Mouse (Mus musculus) forebrain, embryonic 15.5 days (tissue): ENCODE measurements at regions not wholly inside any gene's neighbourhood (a gene's known extent, or its start where the extent isn't known, plus 50 kb on each side); places are given as distances from the start of the nearest gene placed in this dataset.
"Not testable (repeated sequence)": the region's sequence is repeated elsewhere in the genome, so short reads cannot be mapped to it uniquely, and the experiment has no call there.

Source experiments
- ATAC-seq: fragments of 200-750 bp; cut with Nextera tagmentation; replicated peaks from 2 replicates; pipeline ENCODE4 v1.8.0; 2017; ENCODE audit warnings: mild to moderate bottlenecking, moderate TSS enrichment, moderate library complexity
- H3K27ac ChIP-seq: fragments of 300-500 bp; sonication (generic); replicated peaks from 2 replicates; pipeline ENCODE4 v1.5.1; 2015; ENCODE audit warnings: mild to moderate bottlenecking, inconsistent platforms
- H3K27me3 ChIP-seq: fragments of 300-500 bp; sonication (generic); 2 replicates; pipeline ENCODE4 v1.6.1; 2015; ENCODE audit warnings: inconsistent platforms
- H3K36me3 ChIP-seq: fragments of 300-500 bp; sonication (generic); 2 replicates; pipeline ENCODE4 v1.6.1; 2015; ENCODE audit warnings: mild to moderate bottlenecking, inconsistent platforms
- H3K4me1 ChIP-seq: fragments of 300-500 bp; sonication (generic); 2 replicates; pipeline ENCODE4 v1.6.1; 2015; ENCODE audit warnings: inconsistent platforms
- H3K4me2 ChIP-seq: fragments of 300-500 bp; sonication (generic); replicated peaks from 2 replicates; pipeline ENCODE4 v1.6.1; 2015; ENCODE audit warnings: mild to moderate bottlenecking, inconsistent platforms
- H3K4me3 ChIP-seq: fragments of 300-500 bp; sonication (generic); 2 replicates; pipeline ENCODE4 v1.5.1; 2015; ENCODE audit warnings: mild to moderate bottlenecking, inconsistent platforms
- H3K9ac ChIP-seq: fragments of 300-500 bp; sonication (generic); replicated peaks from 2 replicates; pipeline ENCODE4 v1.6.1; 2015; ENCODE audit warnings: mild to moderate bottlenecking, inconsistent platforms
- H3K9me3 ChIP-seq: fragments of 300-500 bp; sonication (generic); 2 replicates; pipeline ENCODE4 v1.6.1; 2016; ENCODE audit warnings: inconsistent platforms
- WGBS: fragments of 180-500 bp; shearing (Covaris S2); methylation state at CpG from one replicate; pipeline ENCODE4 v1.1.7; 2015; ENCODE audit warnings: mixed read lengths; 5-methylcytosine and 5-hydroxymethylcytosine counted together

DNA sequence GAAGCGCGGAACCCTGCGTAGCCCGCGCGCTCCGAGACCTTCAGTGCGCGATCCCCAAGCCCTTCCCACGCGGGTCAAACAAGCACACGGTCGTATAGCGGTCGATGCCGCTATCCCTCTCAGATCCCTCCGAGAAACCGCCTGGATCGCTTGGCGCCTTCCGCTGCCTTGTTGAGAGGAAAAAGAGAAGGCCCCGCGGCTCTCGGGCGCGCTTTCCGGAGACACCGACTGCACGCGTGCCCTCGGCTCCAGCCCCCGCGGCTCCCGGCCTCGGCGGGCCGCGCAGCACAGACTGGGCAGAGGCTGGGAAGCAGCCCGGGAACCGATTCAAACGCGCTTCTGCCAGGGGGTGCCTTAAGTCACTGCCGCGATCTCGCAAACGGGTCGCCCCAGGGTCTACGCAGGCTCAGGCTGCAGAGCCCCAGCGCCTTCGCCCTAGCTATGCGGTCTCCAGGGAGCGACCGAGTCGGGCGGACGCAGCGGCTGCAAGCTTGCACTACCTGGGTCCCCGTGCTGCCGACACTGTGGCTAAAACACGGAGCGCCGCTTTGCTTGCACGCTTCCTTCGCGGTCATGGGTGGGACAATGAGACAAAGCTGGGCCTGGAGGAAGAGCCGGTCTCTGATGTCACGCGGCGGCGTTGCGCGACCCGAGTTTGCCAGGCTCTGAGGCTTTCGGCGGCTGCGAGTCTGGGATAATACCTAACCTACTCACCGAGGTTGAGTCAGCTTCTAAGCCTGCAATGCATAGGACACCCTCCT, 87.3 kb downstream of the Crisp4 start:
- H3K9me3 ChIP-seq: no peaks in the 10 kb centered on the region
- peaks cover 24% of the 10 kb centered on the region for H3K27me3 ChIP-seq
- peak overlapping the region; percentile 98 for H3K4me2 ChIP-seq
- H3K4me3 ChIP-seq: peak overlapping the region; percentile 82
- H3K27ac ChIP-seq: peak overlapping the region; percentile 57
- peak overlapping the region; percentile 86 for H3K9ac ChIP-seq
- WGBS: under 1% methylated on average over 77 of the region's 77 CpGs
- peak; percentile 85 for ATAC-seq
- H3K4me1 ChIP-seq: peaks cover 13% of the 10 kb centered on the region
- no peaks in the 10 kb centered on the region for H3K36me3 ChIP-seq

DNA sequence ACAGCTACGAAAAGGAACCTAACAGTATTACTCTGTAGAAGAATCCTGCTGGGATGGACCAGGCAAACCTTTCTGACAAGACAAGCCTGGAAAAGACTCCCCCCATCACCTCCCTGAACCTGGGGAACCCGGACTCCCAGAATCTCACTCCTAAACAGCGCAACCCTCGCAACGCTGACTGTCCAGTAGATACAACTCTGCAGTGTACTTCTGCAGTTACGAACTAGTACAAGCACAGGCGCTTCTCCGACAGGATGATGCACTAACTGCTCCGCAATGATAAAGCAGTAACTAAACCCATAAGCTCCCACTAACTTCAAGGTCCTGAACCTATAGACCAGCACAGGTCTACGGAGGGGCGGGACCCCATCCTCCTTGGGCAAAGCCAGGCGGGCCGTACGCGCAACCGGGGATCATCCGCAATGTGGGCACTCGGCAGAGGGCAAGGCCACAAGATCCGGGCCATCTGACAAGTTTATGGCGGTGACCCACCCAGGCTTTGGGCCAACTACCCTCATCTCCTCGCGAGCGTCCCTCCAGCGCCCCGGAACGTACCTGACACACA, 88.0 kb downstream of the Crisp4 start:
- Histone ChIP-seq H3K36me3 (no peaks in the 10 kb centered on the region), H3K27ac (peak overlapping the region; percentile 57)
- WGBS: under 1% methylated on average over 26 of the region's 26 CpGs

DNA sequence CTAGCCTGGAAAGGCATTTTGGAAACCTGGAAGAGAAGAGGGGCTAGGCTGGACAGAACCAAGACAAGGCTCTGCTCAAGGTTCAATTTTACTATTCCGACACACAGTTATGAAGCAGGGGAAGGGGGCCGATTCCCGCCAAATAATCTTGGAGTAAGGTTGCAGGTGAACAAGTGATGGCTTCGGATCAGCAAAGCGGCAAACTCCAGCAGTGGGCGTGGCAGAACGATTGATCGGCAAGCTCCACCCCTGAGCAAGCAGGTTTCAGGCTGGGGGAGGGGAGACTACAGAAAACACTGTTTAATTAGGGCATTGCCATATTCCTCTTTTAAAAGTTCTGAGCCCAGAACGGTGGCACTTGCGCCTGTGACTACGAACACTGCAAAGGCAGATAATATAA, 88.7 kb downstream of the Crisp4 start:
- 4% methylated on average over 11 of the region's 11 CpGs for WGBS
- not testable (repeated sequence) for H3K9ac ChIP-seq, H3K27ac ChIP-seq, H3K9me3 ChIP-seq, H3K36me3 ChIP-seq, ATAC-seq
- H3K4me1 ChIP-seq: peaks cover 13% of the 10 kb centered on the region
- peaks cover 24% of the 10 kb centered on the region for H3K27me3 ChIP-seq
- peak overlapping the region; percentile 82 for H3K4me3 ChIP-seq
- peak overlapping the region; percentile 98 for H3K4me2 ChIP-seq

More for the DNA sequence above, 88.0 kb downstream of the Crisp4 start:
- Histone ChIP-seq H3K27me3 (peaks cover 24% of the 10 kb centered on the region), H3K9me3 (no peaks in the 10 kb centered on the region), H3K9ac (peak overlapping the region; percentile 86), H3K4me2 (peak overlapping the region; percentile 98), H3K4me1 (peaks cover 13% of the 10 kb centered on the region), H3K4me3 (peak overlapping the region; percentile 82)
- peak; percentile 41 for ATAC-seq

DNA sequence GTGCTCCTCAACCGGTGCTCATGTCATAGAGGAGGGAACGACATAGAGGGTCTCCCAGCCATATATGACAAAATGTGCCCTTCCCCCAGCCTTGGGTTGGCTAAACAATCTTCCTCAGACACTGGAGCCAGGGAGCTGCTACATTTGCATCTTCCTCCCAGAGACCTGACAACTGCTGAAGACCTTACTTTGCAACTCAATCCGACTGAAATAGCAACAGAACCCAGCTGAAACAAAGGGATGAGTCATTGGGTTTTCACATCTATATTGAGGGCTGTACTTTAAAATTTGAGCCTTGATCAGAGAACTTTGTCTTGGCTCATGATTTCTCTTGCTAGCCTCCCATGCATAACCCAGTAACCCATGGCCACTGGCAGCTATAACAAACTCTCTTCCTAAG, 115.5 kb downstream of the Crisp4 start:
- Histone ChIP-seq H3K4me2 (no peak overlapping the region), H3K36me3 (no peaks in the 10 kb centered on the region), H3K27me3 (no peaks in the 10 kb centered on the region), H3K27ac (no peak overlapping the region), H3K9ac (no peak overlapping the region), H3K9me3 (no peaks in the 10 kb centered on the region), H3K4me1 (no peaks in the 10 kb centered on the region), H3K4me3 (no peak overlapping the region)
- WGBS: 59% methylated on average over 3 of the region's 3 CpGs
- no peak for ATAC-seq

DNA sequence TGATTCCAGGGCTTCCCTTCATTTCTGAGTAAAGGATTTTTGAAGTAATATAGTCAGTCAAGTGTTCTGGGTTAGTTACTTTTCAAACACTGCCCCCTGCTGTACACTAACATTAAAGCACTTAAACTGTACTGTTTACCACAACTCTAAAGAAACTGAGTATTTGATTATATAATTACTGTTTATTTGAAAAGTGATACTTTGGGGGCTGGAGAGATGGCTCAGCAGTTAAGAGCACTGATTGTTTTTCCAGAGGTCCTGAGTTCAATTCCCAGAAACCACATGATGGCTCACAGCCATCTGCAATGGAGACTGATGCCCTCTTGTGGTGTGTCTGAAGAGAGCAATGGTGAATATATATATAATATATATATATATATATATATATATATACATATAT, 132.8 kb downstream of the Crisp4 start:
- H3K36me3 ChIP-seq, H3K27me3 ChIP-seq, H3K4me2 ChIP-seq, H3K9ac ChIP-seq, H3K4me3 ChIP-seq, H3K4me1 ChIP-seq, H3K9me3 ChIP-seq, ATAC-seq, H3K27ac ChIP-seq: not testable (repeated sequence)

DNA sequence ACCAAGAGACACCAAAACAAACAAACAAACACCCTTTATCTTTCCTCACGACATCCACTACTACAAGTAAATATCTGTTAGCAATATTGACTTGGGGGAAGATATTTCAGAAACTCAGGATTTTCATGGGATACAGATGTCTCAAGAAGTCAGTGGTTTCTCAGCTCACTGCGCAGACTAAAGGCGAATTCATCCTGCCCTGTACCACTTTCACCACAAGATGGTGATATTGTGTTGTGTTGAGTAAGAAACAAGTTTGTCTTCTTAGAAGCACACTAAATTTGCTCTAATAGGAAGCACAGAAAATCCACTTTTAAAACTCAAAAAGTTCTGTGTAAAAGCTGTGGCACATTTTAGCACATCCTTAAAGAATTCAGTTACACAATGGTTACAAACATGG, 165.1 kb downstream of the Crisp4 start:
- Histone ChIP-seq H3K4me1 (no peaks in the 10 kb centered on the region), H3K9ac (no peak overlapping the region), H3K9me3 (no peaks in the 10 kb centered on the region), H3K4me2 (no peak overlapping the region), H3K36me3 (no peaks in the 10 kb centered on the region), H3K27ac (no peak overlapping the region), H3K4me3 (no peak overlapping the region), H3K27me3 (no peaks in the 10 kb centered on the region)
- ATAC-seq: peak; percentile 73
- 19% methylated on average over 3 of the region's 3 CpGs for WGBS

DNA sequence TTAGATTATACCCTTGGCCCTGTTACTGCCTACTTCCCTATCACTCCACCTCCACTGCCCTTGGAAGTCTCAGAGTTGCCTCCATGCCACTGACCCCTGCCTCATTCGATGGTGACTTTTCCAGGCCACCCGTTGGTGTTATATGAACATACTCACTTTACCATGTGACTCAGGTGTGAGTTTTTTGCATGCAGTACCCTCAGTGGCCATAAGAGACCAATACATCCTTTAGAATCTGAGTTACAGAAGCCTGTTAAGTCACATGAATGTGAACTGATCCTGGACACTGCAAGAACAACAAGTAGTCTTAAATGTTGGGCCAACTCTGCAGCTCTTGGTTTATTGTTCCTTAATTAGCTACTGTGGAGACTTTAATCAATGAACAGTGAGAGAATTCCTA, 167.6 kb downstream of the Crisp4 start:
- H3K9ac ChIP-seq: no peak overlapping the region
- no peak for ATAC-seq
- H3K4me1 ChIP-seq: no peaks in the 10 kb centered on the region
- H3K36me3 ChIP-seq: no peaks in the 10 kb centered on the region
- no peak overlapping the region for H3K4me3 ChIP-seq
- no peaks in the 10 kb centered on the region for H3K9me3 ChIP-seq
- H3K27me3 ChIP-seq: no peaks in the 10 kb centered on the region
- no peak overlapping the region for H3K27ac ChIP-seq
- H3K4me2 ChIP-seq: no peak overlapping the region
- 83% methylated on average over 2 of the region's 2 CpGs for WGBS

DNA sequence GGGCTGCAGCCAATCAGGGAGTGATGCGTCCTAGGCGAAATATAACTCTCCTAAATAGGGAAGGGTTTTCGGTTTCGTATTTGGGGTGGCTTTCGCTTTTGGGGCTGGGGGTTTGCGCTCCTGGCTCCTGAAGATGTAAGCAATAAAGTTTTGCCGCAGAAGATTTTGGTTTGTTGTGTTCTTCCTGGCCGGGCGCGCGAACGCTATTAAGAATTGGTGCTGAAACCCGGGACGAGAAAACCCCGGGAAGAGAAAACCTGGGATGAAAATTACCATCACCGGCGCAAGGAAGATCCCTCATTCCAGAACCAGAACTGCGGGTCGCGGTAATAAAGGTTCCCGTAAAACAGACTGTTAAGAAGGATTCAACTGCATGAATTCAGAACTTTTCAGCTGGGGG, 188.8 kb downstream of the Crisp4 start:
- not testable (repeated sequence) for H3K9me3 ChIP-seq, ATAC-seq, H3K4me2 ChIP-seq, H3K27me3 ChIP-seq, H3K9ac ChIP-seq, H3K36me3 ChIP-seq, H3K4me1 ChIP-seq, H3K4me3 ChIP-seq, H3K27ac ChIP-seq
- WGBS: 96% methylated on average over 21 of the region's 21 CpGs

DNA sequence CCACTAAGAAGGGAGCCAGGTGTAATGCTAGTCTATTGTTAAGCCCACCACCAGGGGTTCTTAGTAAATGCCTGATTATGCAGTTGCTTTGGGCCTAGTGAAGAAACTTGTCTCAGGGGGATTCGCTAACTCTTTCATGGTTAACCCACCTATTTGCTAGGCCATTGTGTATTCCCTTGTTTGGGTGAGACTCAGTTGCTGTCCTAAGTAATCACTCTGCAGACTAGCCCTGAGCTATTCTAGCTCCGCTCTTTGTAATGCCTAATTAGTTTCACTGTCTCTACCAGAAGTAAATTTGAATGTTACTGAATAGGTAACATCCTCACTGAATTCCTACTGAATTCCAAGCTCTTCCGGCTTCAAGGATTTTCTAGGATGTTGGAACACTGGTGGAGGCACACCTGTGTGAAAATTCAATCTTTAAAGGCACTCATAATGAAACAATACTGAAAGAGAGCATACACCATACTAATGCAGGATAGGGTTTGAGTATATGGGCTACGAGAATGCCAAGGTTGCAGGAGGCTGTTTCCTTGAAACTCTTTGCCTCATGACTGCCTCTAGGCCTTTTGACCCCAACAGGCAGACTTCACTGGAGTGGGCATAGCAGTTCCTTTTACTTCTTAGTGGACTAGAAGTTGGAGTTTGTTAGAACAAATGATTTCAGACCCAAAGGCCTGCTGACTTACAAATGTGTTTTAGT, 213.4 kb downstream of the Crisp4 start:
- 64% methylated on average over 4 of the region's 4 CpGs for WGBS
- ATAC-seq: not testable (repeated sequence)

More for the DNA sequence above, 213.4 kb downstream of the Crisp4 start:
- not testable (repeated sequence) for H3K4me1 ChIP-seq, H3K4me2 ChIP-seq, H3K9me3 ChIP-seq, H3K27me3 ChIP-seq, H3K9ac ChIP-seq, H3K36me3 ChIP-seq, H3K27ac ChIP-seq, H3K4me3 ChIP-seq
